19 mouse cellular contexts compared by ENCODE assay signal in genomic region chr14:61354251-61355235, GRCm38 (mm10). TPM values are rescaled to one million over a fixed set of nuclear protein-coding genes. Genes with fewer than 3 reads are reported as not detected.
DNase-seq lines count a peak whose midpoint lies in the region; ATAC-seq lines count a peak whose summit lies in the region.
"Had no signal": no experiment of that assay in that cellular context is flagged by ENCODE, and none has a peak within 500 bp of the region (broad histone marks: within the 10 kb centered on the region; RNA-seq: fewer than 3 reads in every experiment).

No protein-coding gene starts in this region.

- no peaks in the 10 kb centered on the region for H3K4me1 ChIP-seq in heart, embryonic 16.5 days (ENCODE audit: control insufficient read depth, insufficient read depth, low read length)
- H3K4me1 ChIP-seq in heart, embryonic 12.5 days (replicated peaks), result no peaks in the 10 kb centered on the region
- H3K4me1 ChIP-seq: embryonic facial prominence, embryonic 12.5 days had no signal

- H3K36me3 ChIP-seq in heart, embryonic 16.5 days (ENCODE audit: control insufficient read depth, insufficient read depth), result no peaks in the 10 kb centered on the region
- peaks cover 7% of the 10 kb centered on the region; the same call in 1 of the 2 replicates for H3K36me3 ChIP-seq in heart, embryonic 12.5 days
- H3K36me3 ChIP-seq: embryonic facial prominence, embryonic 12.5 days; hindbrain, embryonic 15.5 days had no signal

- no peak overlapping the region for H3K4me2 ChIP-seq in heart, embryonic 16.5 days (ENCODE audit: low read depth, low read length)
- no peak overlapping the region for H3K4me2 ChIP-seq in heart, embryonic 12.5 days
- H3K4me2 ChIP-seq: embryonic facial prominence, embryonic 12.5 days; hindbrain, embryonic 15.5 days had no signal

- H3K27me3 ChIP-seq in heart, embryonic 16.5 days (ENCODE audit: control insufficient read depth, insufficient read depth, low read length), result no peaks in the 10 kb centered on the region
- no peaks in the 10 kb centered on the region for H3K27me3 ChIP-seq in heart, embryonic 12.5 days (replicated peaks)
- H3K27me3 ChIP-seq: embryonic facial prominence, embryonic 12.5 days; hindbrain, embryonic 15.5 days had no signal

- no peak overlapping the region for H3K9ac ChIP-seq in heart, embryonic 16.5 days (ENCODE audit: low read length)
- no peak overlapping the region for H3K9ac ChIP-seq in heart, embryonic 12.5 days
- H3K9ac ChIP-seq: embryonic facial prominence, embryonic 12.5 days; hindbrain, embryonic 15.5 days; liver, embryonic 14.5 days had no signal

- H3K4me3 ChIP-seq in heart, embryonic 16.5 days (ENCODE audit: low read length), result no peak overlapping the region
- no peak overlapping the region for H3K4me3 ChIP-seq in heart, embryonic 12.5 days
- H3K4me3 ChIP-seq: embryonic facial prominence, embryonic 12.5 days; hindbrain, embryonic 15.5 days; layer of hippocampus, adult 2 months had no signal

- 58% methylated on average over 10 of the region's 10 CpGs for WGBS in heart, embryonic 16.5 days
- WGBS in heart, embryonic 12.5 days, result 62% methylated on average over 10 of the region's 10 CpGs

- H3K27ac ChIP-seq in heart, embryonic 16.5 days (ENCODE audit: low read length), result no peak overlapping the region
- H3K27ac ChIP-seq in heart, embryonic 12.5 days (ENCODE audit: poor library complexity, severe bottlenecking), result no peak overlapping the region
- H3K27ac ChIP-seq: embryonic facial prominence, embryonic 12.5 days; hindbrain, embryonic 15.5 days; layer of hippocampus, adult 2 months; liver, embryonic 14.5 days had no signal

- peak; percentile 52 for ATAC-seq in heart, embryonic 16.5 days (replicated peaks; ENCODE audit: extremely low read depth, insufficient read depth, low FRiP score)
- no peak for ATAC-seq in heart, embryonic 12.5 days (ENCODE audit: insufficient number of reproducible peaks, low FRiP score)
- ATAC-seq: intestine, postnatal 0 days; lung, postnatal 0 days had no signal

- no peaks in the 10 kb centered on the region for H3K9me3 ChIP-seq in heart, embryonic 16.5 days (replicated peaks; ENCODE audit: control insufficient read depth, low read length)
- 0 out of 2 replicates have a peak, but pooled peaks cover 4% of the 10 kb centered on the region for H3K9me3 ChIP-seq in heart, embryonic 12.5 days (replicated peaks)
- H3K9me3 ChIP-seq: embryonic facial prominence, embryonic 12.5 days; hindbrain, embryonic 15.5 days had no signal

- peak; percentile 23 for DNase-seq in adrenal gland, postnatal 14 days
- no peak for DNase-seq in adrenal gland, adult (ENCODE audit: inconsistent age in 2 of 2, low spot score in 1 of 2)
- DNase-seq in urinary bladder, postnatal 14 days (ENCODE audit: low spot score), result peak; percentile 41
- DNase-seq in urinary bladder, postnatal 36 days (ENCODE audit: low spot score in 2 of 2), result no peak
- DNase-seq in cerebellum, adult 8-10 months, result no peak
- DNase-seq in thymus, postnatal 4 days, result no peak
- DNase-seq: cerebellum, postnatal 25 days; gastrocnemius, postnatal 14 days; left cerebral cortex, postnatal 4 days; right cerebral cortex, adult 18-20 months had no signal

RNA-seq across cellular contexts. Expression of gene Ebpl, which starts 5.7 kb away (rescaled TPM):
- 3.9 and 5.0 TPM in 2 replicates for total RNA-seq in adrenal gland, postnatal 14 days (2021)
- polyA plus RNA-seq in heart, embryonic 16.5 days (2015; fragmentation: Nextera tagmentation; extraction: Ambion mirVana), result 4.0 and 4.2 TPM in 2 replicates
- 6.1 TPM in 2 replicates for polyA plus RNA-seq in heart, embryonic 12.5 days (2016; fragmentation: Nextera tagmentation; extraction: Ambion mirVana)

RNA-seq across cellular contexts. Expression of gene Arl11, which starts 45.0 kb away (rescaled TPM):
- total RNA-seq in adrenal gland, postnatal 14 days (2021), result 0.34 and 0.37 TPM in 2 replicates
- polyA plus RNA-seq in heart, embryonic 16.5 days (2015; fragmentation: Nextera tagmentation; extraction: Ambion mirVana), result 0.61 and 1.3 TPM in 2 replicates
- polyA plus RNA-seq in heart, embryonic 12.5 days (2016; fragmentation: Nextera tagmentation; extraction: Ambion mirVana), result 0.37 and 0.89 TPM in 2 replicates
- total RNA-seq: midbrain, postnatal 0 days had no signal

Comparison
In these comparisons a context has a peak if more than half of its experiments do, and no peak if none do; other contexts are left out.
1. DNase-seq: peak in adrenal gland, postnatal 14 days (single experiment) and urinary bladder, postnatal 14 days (single experiment); none in adrenal gland, adult (0 of 2), urinary bladder, postnatal 36 days (0 of 2), cerebellum, adult 8-10 months (single experiment) and thymus, postnatal 4 days (single experiment).